Mouse (Mus musculus): ENCODE data around the gene Pctp. TPM values are rescaled to one million over a fixed set of nuclear protein-coding genes. Genes with fewer than 3 reads are reported as not detected.

The Pctp gene
- polyA plus RNA-seq, 1 experiment from 2014 or later: 8.3 TPM

DNA sequence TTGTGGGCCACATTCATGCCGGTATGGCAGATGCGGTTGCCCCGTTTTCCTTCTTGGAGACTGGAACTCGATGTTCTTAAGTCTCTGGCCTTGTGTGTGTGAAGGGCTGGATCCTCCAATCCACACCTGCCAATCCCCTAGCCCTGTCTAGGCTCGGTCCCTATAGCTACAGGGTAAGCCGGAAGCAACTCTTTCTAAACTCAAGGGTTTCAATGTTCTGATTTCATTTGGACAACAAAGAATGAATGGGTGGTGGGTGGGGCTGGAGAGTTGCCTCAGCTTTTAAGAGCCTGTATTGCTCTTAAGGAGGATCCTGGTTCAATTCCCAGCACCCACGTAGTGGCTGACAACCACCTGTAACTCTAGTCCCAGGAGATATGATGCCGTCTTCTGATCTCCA is 16.2 kb downstream of the Pctp start:
- Histone ChIP-seq H3K27ac (ENCODE audit: low read depth) (no peak overlapping the region), H3K9ac (no peak overlapping the region), H3K4me2 (no peak overlapping the region), H3K9me3 (ENCODE audit: low read depth, low read length) (no peaks in the 10 kb centered on the region), H3K4me1 (ENCODE audit: insufficient read depth) (no peaks in the 10 kb centered on the region), H3K27me3 (ENCODE audit: insufficient read depth, low read length) (no peaks in the 10 kb centered on the region), H3K4me3 (ENCODE audit: low read depth, low read length) (no peak overlapping the region), H3K36me3 (ENCODE audit: insufficient read depth) (no peaks in the 10 kb centered on the region)
- ATAC-seq (ENCODE audit: insufficient read depth): no peak
- 86% methylated on average over 8 of the region's 8 CpGs for WGBS
- no peak for DNase-seq
- TF ChIP-seq CTCF (IDR thresholded peaks at IDR 0.05; ENCODE audit: low read depth): no peak

DNA sequence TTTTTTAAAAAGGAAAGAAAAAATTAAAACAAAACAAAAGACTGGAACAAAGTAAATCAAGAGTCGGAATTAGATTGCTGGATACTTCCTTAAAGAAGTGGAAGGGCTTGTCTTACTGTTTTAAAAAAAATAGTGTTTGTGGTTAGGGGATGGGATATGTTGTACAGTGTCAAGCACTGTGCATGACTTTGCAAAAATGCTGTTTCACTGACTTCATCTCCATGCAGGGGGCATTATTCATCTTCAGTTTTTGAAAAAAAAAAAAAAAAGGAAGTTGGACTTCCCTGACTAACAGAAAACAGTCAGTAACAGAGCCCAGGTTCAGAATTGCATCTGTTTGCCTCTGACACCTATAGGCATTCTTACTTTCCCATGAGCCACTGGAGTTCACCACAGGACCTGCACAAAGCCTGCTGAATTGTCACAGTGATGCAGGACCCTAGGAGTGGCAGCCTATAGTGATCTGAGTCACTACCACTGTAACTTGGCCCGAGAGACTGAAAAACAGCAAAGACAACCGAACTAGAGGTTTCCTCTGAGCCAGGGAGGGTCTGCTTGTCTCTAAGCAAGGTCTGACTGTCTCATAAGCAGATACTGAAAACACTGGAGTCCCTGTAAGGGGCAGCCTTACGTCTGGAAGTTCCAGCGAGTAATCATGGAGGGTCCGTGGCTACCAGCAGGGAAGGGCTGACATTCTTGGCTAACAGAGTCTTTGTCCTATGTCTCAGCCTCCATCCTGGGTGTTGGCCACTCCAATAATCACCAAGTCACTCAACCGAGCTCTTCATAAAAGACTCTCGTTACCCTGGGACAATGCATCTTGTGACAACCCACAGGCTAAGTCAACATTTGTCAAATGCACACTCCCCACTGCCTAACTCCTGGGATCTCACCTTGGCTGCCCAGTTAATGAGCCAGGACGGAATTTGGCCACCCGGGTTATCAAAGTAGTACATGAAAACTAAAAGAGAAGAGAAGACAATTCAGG is 17.2 kb downstream of the Pctp start:
- DNase-seq (no peak), ATAC-seq (ENCODE audit: insufficient read depth) (no peak)
- no peaks in the 10 kb centered on the region for H3K27me3 ChIP-seq (ENCODE audit: insufficient read depth, low read length)
- WGBS: 58% methylated on average over 10 of the region's 10 CpGs
- H3K27ac ChIP-seq (ENCODE audit: low read depth): no peak overlapping the region
- H3K4me2 ChIP-seq: no peak overlapping the region
- no peaks in the 10 kb centered on the region for H3K4me1 ChIP-seq (ENCODE audit: insufficient read depth)
- TF ChIP-seq CTCF (IDR thresholded peaks at IDR 0.05; ENCODE audit: low read depth): no peak
- H3K36me3 ChIP-seq (ENCODE audit: insufficient read depth): no peaks in the 10 kb centered on the region
- no peaks in the 10 kb centered on the region for H3K9me3 ChIP-seq (ENCODE audit: low read depth, low read length)
- H3K4me3 ChIP-seq (ENCODE audit: low read depth, low read length): no peak overlapping the region
- no peak overlapping the region for H3K9ac ChIP-seq

DNA sequence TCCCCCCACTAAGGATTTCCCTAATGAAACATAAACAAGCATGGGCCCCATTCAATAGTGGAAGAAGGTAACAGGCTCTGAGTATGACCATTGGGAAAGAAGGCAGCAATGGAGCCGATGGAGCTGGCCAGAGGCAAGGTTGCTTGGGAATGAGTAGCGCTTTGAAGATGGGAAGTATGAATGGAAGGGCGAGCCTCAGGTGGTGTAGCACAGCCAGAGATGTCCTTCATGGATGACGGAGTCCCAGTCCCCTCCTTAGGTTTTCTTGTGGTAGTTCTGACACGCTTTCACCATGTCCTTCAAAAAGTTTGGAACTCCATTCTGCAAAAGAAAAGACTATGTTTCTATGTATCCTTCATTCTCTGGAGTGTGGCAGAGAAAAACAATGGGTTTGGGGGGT is 18.3 kb downstream of the Pctp start:
- H3K36me3 ChIP-seq (ENCODE audit: insufficient read depth): no peaks in the 10 kb centered on the region
- no peaks in the 10 kb centered on the region for H3K4me1 ChIP-seq (ENCODE audit: insufficient read depth)
- DNase-seq (no peak), ATAC-seq (ENCODE audit: insufficient read depth) (no peak)
- H3K9me3 ChIP-seq (ENCODE audit: low read depth, low read length): no peaks in the 10 kb centered on the region
- no peak overlapping the region for H3K9ac ChIP-seq
- 94% methylated on average over 5 of the region's 5 CpGs for WGBS
- no peak overlapping the region for H3K4me3 ChIP-seq (ENCODE audit: low read depth, low read length)
- no peak overlapping the region for H3K27ac ChIP-seq (ENCODE audit: low read depth)
- H3K4me2 ChIP-seq: no peak overlapping the region
- no peaks in the 10 kb centered on the region for H3K27me3 ChIP-seq (ENCODE audit: insufficient read depth, low read length)
- no peak for TF ChIP-seq CTCF (IDR thresholded peaks at IDR 0.05; ENCODE audit: low read depth)

DNA sequence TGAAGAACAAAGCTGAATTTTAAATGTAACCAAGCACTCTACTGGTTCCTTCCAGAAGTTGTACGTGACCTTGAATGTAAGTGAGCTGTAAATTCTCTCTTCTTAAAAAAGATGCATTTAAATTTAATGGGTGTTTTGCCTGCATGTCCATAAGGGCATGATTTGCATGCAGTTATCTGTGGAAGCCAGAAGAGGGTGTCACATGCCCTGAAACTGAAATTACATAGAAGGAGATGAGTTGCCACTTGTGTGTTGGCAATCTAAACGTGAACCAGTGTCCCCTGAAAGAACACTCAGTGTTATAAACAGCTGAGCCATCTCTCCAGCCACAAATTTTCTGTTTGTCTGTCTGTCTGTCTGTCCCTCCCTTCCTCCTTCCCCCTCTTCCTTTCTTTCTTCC is 19.8 kb downstream of the Pctp start:
- Histone ChIP-seq H3K27ac (ENCODE audit: low read depth) (no peak overlapping the region), H3K27me3 (ENCODE audit: insufficient read depth, low read length) (no peaks in the 10 kb centered on the region), H3K9ac (no peak overlapping the region), H3K4me1 (ENCODE audit: insufficient read depth) (peaks cover 7% of the 10 kb centered on the region; the same call in 1 of the 2 replicates), H3K4me2 (no peak overlapping the region), H3K4me3 (ENCODE audit: low read depth, low read length) (no peak overlapping the region), H3K9me3 (ENCODE audit: low read depth, low read length) (no peaks in the 10 kb centered on the region), H3K36me3 (ENCODE audit: insufficient read depth) (no peaks in the 10 kb centered on the region)
- TF ChIP-seq CTCF (IDR thresholded peaks at IDR 0.05; ENCODE audit: low read depth): peak; percentile 18; the same call in 1 of the 2 replicates
- ATAC-seq (ENCODE audit: insufficient read depth) (no peak), DNase-seq (no peak)
- 65% methylated on average over 2 of the region's 2 CpGs for WGBS

DNA sequence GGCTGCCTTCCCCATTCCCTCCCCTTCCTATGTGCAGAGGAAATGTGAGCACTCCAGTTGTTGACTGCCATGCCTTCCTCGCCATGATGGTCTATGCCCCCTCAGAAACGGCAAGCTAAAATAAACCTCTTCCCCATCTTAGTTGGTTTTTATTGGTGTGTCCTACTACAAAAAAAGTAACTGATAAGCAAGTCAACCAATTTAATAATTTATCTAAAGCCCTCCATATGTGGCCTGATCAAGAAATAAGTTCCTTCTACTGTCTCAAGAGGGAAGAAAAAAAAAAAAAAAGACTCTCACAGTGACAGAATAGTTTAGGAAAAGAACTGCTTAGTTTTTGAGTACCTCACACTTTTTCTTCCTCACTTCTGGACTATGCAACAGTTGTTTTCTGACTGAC is 22.6 kb downstream of the Pctp start:
- no peaks in the 10 kb centered on the region for H3K27me3 ChIP-seq (ENCODE audit: insufficient read depth, low read length)
- peaks cover 8% of the 10 kb centered on the region; the same call in 1 of the 2 replicates for H3K4me1 ChIP-seq (ENCODE audit: insufficient read depth)
- no peak overlapping the region for H3K9ac ChIP-seq
- no peak overlapping the region for H3K27ac ChIP-seq (ENCODE audit: low read depth)
- H3K9me3 ChIP-seq (ENCODE audit: low read depth, low read length): no peaks in the 10 kb centered on the region
- no peaks in the 10 kb centered on the region for H3K36me3 ChIP-seq (ENCODE audit: insufficient read depth)
- no peak overlapping the region for H3K4me3 ChIP-seq (ENCODE audit: low read depth, low read length)
- DNase-seq (no peak), ATAC-seq (ENCODE audit: insufficient read depth) (no peak)
- H3K4me2 ChIP-seq: no peak overlapping the region
- 95% methylated on average over 2 of the region's 2 CpGs for WGBS
- TF ChIP-seq CTCF (IDR thresholded peaks at IDR 0.05; ENCODE audit: low read depth): no peak

DNA sequence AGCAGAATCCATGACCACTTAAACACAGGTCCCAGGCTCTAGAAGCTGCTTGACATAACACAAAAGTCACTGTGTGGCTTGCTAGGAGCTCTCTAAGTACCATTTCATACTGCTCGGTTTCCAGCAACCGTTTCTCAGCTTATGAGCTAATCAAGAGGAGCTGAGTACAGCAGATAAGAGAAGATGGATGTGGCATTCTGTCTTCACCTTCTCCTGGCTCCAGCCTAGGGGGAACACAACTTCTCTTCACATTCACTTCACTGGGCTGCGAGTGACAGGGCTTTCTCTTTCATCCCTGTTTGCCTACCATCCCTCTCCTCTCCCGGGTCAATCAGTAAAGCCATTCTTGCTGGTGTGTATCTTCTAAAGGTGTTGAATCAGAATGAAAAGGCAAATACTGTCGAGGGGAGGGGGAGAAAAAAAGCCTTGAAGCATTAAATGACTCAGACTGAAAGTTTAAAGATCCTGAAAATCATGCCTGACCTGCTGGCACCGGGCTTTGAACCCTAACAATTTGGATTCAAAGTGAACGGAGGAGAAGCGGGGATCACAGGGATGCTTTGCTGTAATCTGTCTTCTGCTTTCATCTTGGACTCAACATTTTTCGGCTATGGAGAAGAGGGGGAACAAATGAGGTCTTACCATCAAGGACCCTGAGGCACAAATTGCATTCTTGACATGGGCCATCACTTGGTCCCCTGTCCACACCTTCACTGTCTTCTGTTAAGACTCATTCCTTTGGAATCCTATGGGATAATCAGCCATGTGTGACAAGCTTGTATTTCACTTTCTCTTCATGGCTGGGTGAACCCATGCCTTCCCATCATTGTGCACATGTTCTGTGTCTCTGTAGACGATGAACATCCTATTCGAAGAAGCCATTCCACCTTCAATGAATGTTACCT is 23.5 kb downstream of the Pctp start:
- Histone ChIP-seq H3K27me3 (ENCODE audit: insufficient read depth, low read length) (no peaks in the 10 kb centered on the region), H3K36me3 (ENCODE audit: insufficient read depth) (no peaks in the 10 kb centered on the region), H3K27ac (ENCODE audit: low read depth) (peak overlapping the region; percentile 56), H3K4me3 (ENCODE audit: low read depth, low read length) (no peak overlapping the region), H3K4me2 (peak overlapping the region; percentile 37), H3K9ac (no peak overlapping the region), H3K9me3 (ENCODE audit: low read depth, low read length) (no peaks in the 10 kb centered on the region), H3K4me1 (ENCODE audit: insufficient read depth) (peaks cover 8% of the 10 kb centered on the region; the same call in 1 of the 2 replicates)
- 36% methylated on average over 11 of the region's 11 CpGs for WGBS
- TF ChIP-seq CTCF (IDR thresholded peaks at IDR 0.05; ENCODE audit: low read depth): no peak
- DNase-seq (no peak), ATAC-seq (ENCODE audit: insufficient read depth) (no peak)

All from lung, embryonic 14.5 days (tissue).